Mouse (Mus musculus): ENCODE data around the gene Btbd35f22. TPM values are rescaled to one million over a fixed set of nuclear protein-coding genes. Genes with fewer than 3 reads are reported as not detected.
"Not testable (repeated sequence)": the region's sequence is repeated elsewhere in the genome, so short reads cannot be mapped to it uniquely, and the experiment has no call there.

The Btbd35f22 gene
- polyA plus RNA-seq (2015; fragmentation: Nextera tagmentation; extraction: Ambion mirVana), result not detected in 2 replicates

- H3K27me3 ChIP-seq; H3K4me3 ChIP-seq; ATAC-seq; H3K36me3 ChIP-seq (ENCODE audit: poor library complexity, severe bottlenecking); H3K4me2 ChIP-seq; H3K9me3 ChIP-seq (replicated peaks); H3K27ac ChIP-seq; H3K9ac ChIP-seq; H3K4me1 ChIP-seq: not testable (repeated sequence)
- no CpG with 5 or more reads among the region's 3 CpGs for WGBS
Measured at GRCm38 (mm10) chrX:32047529-32047928, at the start of gene Btbd35f22. Gene Btbd35f22 (plus strand): TSS chrX:32047829.

Other genes with a start within 250 kb of the Btbd35f22 start
- not detected in 2 replicates for gene Gm21637, start 85.8 kb upstream of the Btbd35f22 start, polyA plus RNA-seq (2015; fragmentation: Nextera tagmentation; extraction: Ambion mirVana)
- gene Btbd35f2, start 230.6 kb downstream of the Btbd35f22 start, polyA plus RNA-seq (2015; fragmentation: Nextera tagmentation; extraction: Ambion mirVana), result not detected in 2 replicates

Measured in forebrain, embryonic 13.5 days (tissue).